Mouse (Mus musculus): ENCODE measurements around the gene Ccdc33. TPM values are rescaled to one million over a fixed set of nuclear protein-coding genes. Genes with fewer than 3 reads are reported as not detected.

Ccdc33 gene
- total RNA-seq, 1 experiment, result 0.13 TPM

DNA sequence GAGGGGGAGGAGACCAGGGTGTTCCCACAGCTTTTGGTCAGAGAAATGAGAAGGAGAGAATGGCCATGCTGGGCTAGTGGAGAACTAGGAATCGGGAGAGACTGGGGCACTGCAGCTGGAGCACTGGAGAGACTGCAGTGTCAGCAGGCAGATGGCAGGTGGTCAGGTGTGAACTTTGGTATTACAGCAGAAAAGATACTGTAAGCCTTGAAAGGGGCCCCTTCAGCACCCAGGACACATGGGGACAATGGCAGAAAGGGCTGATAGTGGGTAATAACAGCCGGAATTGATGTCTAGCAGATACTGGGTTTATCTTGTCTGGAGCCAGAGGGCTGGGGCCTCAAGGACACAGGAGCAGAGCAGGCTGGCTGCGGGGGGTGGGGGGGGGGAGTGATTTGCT, 139.8 kb downstream of the Ccdc33 start:
- no peaks in the 10 kb centered on the region for H3K4me1 ChIP-seq (ENCODE audit: control insufficient read depth in 2 of 2, insufficient read depth in 2 of 2, low read length in 2 of 2, poor library complexity in 1 of 2)
- in situ Hi-C loops (cut with MboI; ENCODE audit: low sequenced_read_pairs in 2 of 2, unreplicated experiment in 2 of 2), result no loop called here
- H3K4me3 ChIP-seq (ENCODE audit: insufficient read depth in 1 of 2, low read depth in 1 of 2, low read length in 2 of 2, poor library complexity in 1 of 2, severe bottlenecking in 1 of 2), result no peak overlapping the region
- DNase-seq (ENCODE audit: low read depth, low spot score), result no peak
- H3K9me3 ChIP-seq (ENCODE audit: control insufficient read depth, insufficient read depth, low read depth, low read length), result no peaks in the 10 kb centered on the region
- H3K36me3 ChIP-seq (ENCODE audit: control insufficient read depth, insufficient read depth, low read length, poor library complexity, severe bottlenecking), result no peaks in the 10 kb centered on the region
- no peak for TF ChIP-seq ZNF384 (IDR thresholded peaks at IDR 0.05; ENCODE audit: low read depth, low read length)
- no peak for TF ChIP-seq CHD2 (IDR thresholded peaks at IDR 0.05; ENCODE audit: low read depth, low read length)
- no peak for TF ChIP-seq ZC3H11A (IDR thresholded peaks at IDR 0.05; ENCODE audit: borderline replicate concordance, low read depth, low read length)
- TF ChIP-seq MAFK (IDR thresholded peaks at IDR 0.05; ENCODE audit: insufficient read depth, low read depth, low read length), result no peak
- no peak for TF ChIP-seq HCFC1 (IDR thresholded peaks at IDR 0.05; ENCODE audit: borderline replicate concordance, insufficient read depth, low read length)
- no peak overlapping the region for H3K9ac ChIP-seq (ENCODE audit: insufficient read depth, low read depth, low read length, poor library complexity, severe bottlenecking)
- no peak overlapping the region for H3K27ac ChIP-seq (ENCODE audit: insufficient read depth, low read depth, low read length, poor library complexity, severe bottlenecking)

Other genes with a start within 250 kb of the Ccdc33 start
- 16.4 and 21.2 TPM in 2 replicates for gene Ubl7, start 207.8 kb downstream of the Ccdc33 start, total RNA-seq (2012; rRNA removed)
- gene Sema7a, start 178.7 kb downstream of the Ccdc33 start, total RNA-seq (2012; rRNA removed), result 7.5 and 9.2 TPM in 2 replicates
- 1.7 and 3.0 TPM in 2 replicates for gene Cyp11a1, start 112.4 kb downstream of the Ccdc33 start, total RNA-seq (2012; rRNA removed)
- gene Stra6, start 55.0 kb downstream of the Ccdc33 start, total RNA-seq (2012; rRNA removed), result 3.1 and 4.5 TPM in 2 replicates
- 0.22 and 0.26 TPM in 2 replicates for gene Islr, start 85.5 kb upstream of the Ccdc33 start, total RNA-seq (2012; rRNA removed)
- gene Islr2, start 85.5 kb upstream of the Ccdc33 start, total RNA-seq (2012; rRNA removed), result 7.8 and 12.8 TPM in 2 replicates
- gene Pml, start 131.0 kb upstream of the Ccdc33 start, total RNA-seq (2012; rRNA removed), result 72.6 and 112 TPM in 2 replicates
- gene Stoml1, start 134.3 kb upstream of the Ccdc33 start, total RNA-seq (2012; rRNA removed), result 51.7 and 95.7 TPM in 2 replicates
- 6.2 and 8.4 TPM in 2 replicates for gene Loxl1, start 194.4 kb upstream of the Ccdc33 start, total RNA-seq (2012; rRNA removed)